Mouse (Mus musculus): ENCODE measurements around the gene Sox13. TPM values are rescaled to one million over a fixed set of nuclear protein-coding genes. Genes with fewer than 3 reads are reported as not detected.

The Sox13 gene
- total RNA-seq, 2 experiments from 2014 or later = 9.2 to 10.3 TPM

DNA sequence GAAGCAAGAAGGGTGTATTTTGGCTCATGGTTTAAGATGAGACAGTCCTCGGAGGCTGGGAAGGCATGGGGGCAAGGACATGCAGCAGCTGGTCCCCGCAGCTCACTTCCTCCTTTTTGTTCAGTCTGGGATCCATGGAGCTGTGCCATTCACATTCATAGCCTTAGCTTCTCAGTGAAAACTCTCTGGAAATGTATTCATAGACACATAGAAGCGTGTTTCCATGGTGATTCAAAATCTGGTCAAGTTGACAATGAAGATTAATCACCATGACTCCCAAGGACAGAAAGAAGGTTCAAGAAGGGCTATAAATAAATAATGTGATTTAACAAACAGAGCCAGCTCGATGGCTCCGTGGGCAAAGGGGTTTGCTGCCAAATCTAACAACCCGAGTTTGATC is 90.2 kb downstream of the Sox13 start:
- DNase-seq (ENCODE audit: low spot score in 2 of 2) = no peak

DNA sequence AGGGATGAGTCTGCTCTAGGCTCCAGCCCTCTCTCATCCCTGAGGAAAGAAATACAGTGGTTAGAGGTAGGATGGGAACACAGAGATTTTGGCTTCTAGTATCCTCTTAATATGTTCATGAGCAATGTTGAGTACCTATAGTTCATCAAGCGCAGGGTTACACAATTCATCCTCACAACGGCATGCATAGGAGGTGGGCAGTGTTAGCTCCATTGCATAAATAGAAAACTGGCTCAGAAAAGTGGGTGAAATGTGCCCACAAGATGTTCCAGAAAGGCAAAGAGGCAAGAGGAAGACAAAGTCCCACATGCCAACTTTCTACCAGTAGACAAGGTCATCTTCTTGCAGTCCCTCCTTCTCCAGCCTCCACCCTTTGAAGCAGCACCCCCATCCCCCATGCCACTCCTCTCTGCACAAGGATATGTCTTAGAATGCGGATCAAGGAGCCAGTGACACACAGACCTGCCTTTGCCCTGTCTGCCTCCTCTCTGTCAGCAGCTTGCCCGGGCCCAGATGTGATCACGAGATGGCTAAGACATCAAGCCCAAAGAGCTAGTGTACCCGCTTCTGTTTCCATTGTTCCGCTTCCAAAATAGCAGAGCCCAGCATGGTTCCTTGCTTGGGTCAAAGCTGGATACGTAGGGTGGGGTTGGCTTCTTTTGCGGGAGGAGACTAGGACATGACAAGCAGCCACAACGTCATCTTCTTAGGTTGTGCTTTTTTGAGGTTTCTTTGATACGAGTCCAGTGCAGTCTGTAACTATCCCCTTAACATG is 91.3 kb downstream of the Sox13 start:
- no peak for DNase-seq (ENCODE audit: low spot score in 2 of 2)

Other genes starting within 250 kb of the Sox13 start
- gene Golt1a, start 114.6 kb downstream of the Sox13 start, total RNA-seq (2021) = not detected
- gene Kiss1, start 102.5 kb downstream of the Sox13 start, total RNA-seq (2021) = under 1 TPM in 1 of 2 experiments, not detected in 1; 0.59 TPM
- gene Ren1, start 73.9 kb downstream of the Sox13 start, total RNA-seq (2021) = under 1 TPM in 1 of 2 experiments, not detected in 1; 0.37 TPM
- 1 to 10 TPM; 5.3 to 7.3 TPM for gene Etnk2, start 60.8 kb downstream of the Sox13 start, total RNA-seq (2021)
- 100 to 1,000 TPM in 1 of 2 experiments, 10 to 100 TPM in 1; 97.8 to 112 TPM for gene Snrpe, start 185.9 kb upstream of the Sox13 start, total RNA-seq (2021)
- 1 to 10 TPM; 6.0 to 9.5 TPM for gene Zbed6, start 236.5 kb upstream of the Sox13 start, total RNA-seq (2021)
- 10 to 100 TPM; 25.4 to 25.9 TPM for gene Gm38394, start 236.9 kb upstream of the Sox13 start, total RNA-seq (2021)